ENCODE assay signal across 13 mouse cellular contexts in the genomic region with DNA sequence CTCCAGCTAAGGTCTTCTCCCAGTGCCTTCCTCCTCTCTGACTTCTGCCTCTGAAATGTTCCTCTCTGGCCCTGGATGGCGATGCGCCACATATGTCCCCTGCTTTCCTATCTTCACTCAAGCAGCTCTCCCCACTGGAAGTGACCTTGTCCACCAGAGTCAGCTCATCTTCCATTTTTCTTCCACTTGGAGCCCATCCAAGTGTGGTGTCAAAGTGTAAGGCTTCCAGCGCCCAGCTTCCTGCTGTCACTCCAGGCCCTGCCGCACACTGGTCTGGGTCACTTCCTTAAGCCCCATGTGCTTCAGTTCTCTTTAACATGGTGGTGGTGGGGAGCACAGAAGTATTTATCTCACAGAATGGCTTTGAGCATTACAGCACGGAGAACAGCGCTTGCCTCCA. TPM values are rescaled to one million over a fixed set of nuclear protein-coding genes. Genes with fewer than 3 reads are reported as not detected.
A peak's percentile ranks its signal among the peaks of the same experiment; 100 is the strongest.
DNase-seq lines count a peak whose midpoint lies in the region; ATAC-seq and TF ChIP-seq lines count a peak whose summit lies in the region.
"Had no signal": no experiment of that assay in that cellular context is flagged by ENCODE, and none has a peak within 500 bp of the region (broad histone marks: within the 10 kb centered on the region; RNA-seq: fewer than 3 reads in every experiment).

No protein-coding gene starts in this region.

- DNase-seq in heart, postnatal 36 days, result no peak
- peak; percentile 30 for DNase-seq in liver
- DNase-seq in thymus, adult 2 months, result no peak
- DNase-seq in limb, embryonic 10.5 days (ENCODE audit: low spot score), result no peak
- DNase-seq: cerebellum, postnatal 36 days; forebrain, postnatal 0 days; layer of hippocampus, adult 9-11 months had no signal

- H3K79me2 ChIP-seq in macrophage (ENCODE audit: inconsistent target), result no peaks in the 10 kb centered on the region

- TF ChIP-seq CTCF in thymus, adult 2 months (IDR thresholded peaks at IDR 0.05; ENCODE audit: borderline replicate concordance, control insufficient read depth, extremely low read depth, insufficient read depth, low read length, poor library complexity), result no peak

- no peaks in the 10 kb centered on the region; the same call in 1 of the 2 replicates for H3K4me1 ChIP-seq in heart, embryonic 12.5 days (replicated peaks)
- H3K4me1 ChIP-seq in heart, embryonic 16.5 days (ENCODE audit: control insufficient read depth, insufficient read depth, low read length), result no peaks in the 10 kb centered on the region
- peaks cover 6% of the 10 kb centered on the region; the same call in 1 of the 2 replicates for H3K4me1 ChIP-seq in thymus, adult 2 months (replicated peaks; ENCODE audit: control insufficient read depth, insufficient read depth, low read length)
- H3K4me1 ChIP-seq in limb, embryonic 10.5 days, result 0 out of 2 replicates have a peak, but pooled peaks cover 2% of the 10 kb centered on the region
- H3K4me1 ChIP-seq: neural tube, embryonic 13.5 days had no signal

- 68% methylated on average over 6 of the region's 6 CpGs for WGBS in heart, embryonic 12.5 days
- WGBS in heart, embryonic 16.5 days, result 59% methylated on average over 6 of the region's 6 CpGs
- WGBS in macrophage (ENCODE audit: missing documents), result 60% methylated on average over 6 of the region's 6 CpGs
- WGBS in thymus, adult 2 months, result 75% methylated on average over 6 of the region's 6 CpGs
- 90% methylated on average over 6 of the region's 6 CpGs for WGBS in limb, embryonic 10.5 days

- H3K9me3 ChIP-seq in heart, embryonic 12.5 days (replicated peaks), result no peaks in the 10 kb centered on the region
- no peaks in the 10 kb centered on the region for H3K9me3 ChIP-seq in heart, embryonic 16.5 days (replicated peaks; ENCODE audit: control insufficient read depth, low read length)
- no peaks in the 10 kb centered on the region for H3K9me3 ChIP-seq in limb, embryonic 10.5 days (replicated peaks)
- H3K9me3 ChIP-seq: neural tube, embryonic 13.5 days had no signal

- H3K4me2 ChIP-seq in heart, embryonic 12.5 days, result no peak overlapping the region
- no peak overlapping the region for H3K4me2 ChIP-seq in heart, embryonic 16.5 days (ENCODE audit: low read depth, low read length)
- H3K4me2 ChIP-seq: neural tube, embryonic 13.5 days had no signal

- no peak overlapping the region for H3K9ac ChIP-seq in heart, embryonic 12.5 days
- H3K9ac ChIP-seq in heart, embryonic 16.5 days (ENCODE audit: low read length), result no peak overlapping the region
- H3K9ac ChIP-seq: forebrain, postnatal 0 days; neural tube, embryonic 13.5 days had no signal

- no peaks in the 10 kb centered on the region for H3K27me3 ChIP-seq in heart, embryonic 12.5 days (replicated peaks)
- H3K27me3 ChIP-seq in heart, embryonic 16.5 days (ENCODE audit: control insufficient read depth, insufficient read depth, low read length), result no peaks in the 10 kb centered on the region
- H3K27me3 ChIP-seq in thymus, adult 2 months (ENCODE audit: control insufficient read depth, insufficient read depth, low read length), result no peaks in the 10 kb centered on the region
- H3K27me3 ChIP-seq in limb, embryonic 10.5 days (ENCODE audit: low read depth, poor library complexity, severe bottlenecking), result no peaks in the 10 kb centered on the region
- H3K27me3 ChIP-seq: neural tube, embryonic 13.5 days had no signal

- no peak for TF ChIP-seq POLR2A in thymus, adult 2 months (IDR thresholded peaks at IDR 0.05; ENCODE audit: control insufficient read depth, extremely low read depth, insufficient read depth, low read length, poor library complexity)

- ATAC-seq in heart, embryonic 12.5 days (ENCODE audit: insufficient number of reproducible peaks, low FRiP score), result peak; percentile 47; the same call in 1 of the 2 replicates
- peak; percentile 43; the same call in 1 of the 2 replicates for ATAC-seq in heart, embryonic 16.5 days (replicated peaks; ENCODE audit: extremely low read depth, insufficient read depth, low FRiP score)
- ATAC-seq in erythroblast, adult 5-6 weeks (replicated peaks; ENCODE audit: low FRiP score, poor library complexity, severe bottlenecking), result no peak
- ATAC-seq: forebrain, postnatal 0 days had no signal

- peak overlapping the region; percentile 63 for H3K27ac ChIP-seq in heart, embryonic 12.5 days (ENCODE audit: poor library complexity, severe bottlenecking)
- H3K27ac ChIP-seq in heart, embryonic 16.5 days (ENCODE audit: low read length), result peak overlapping the region; percentile 74
- peak overlapping the region; percentile 27 for H3K27ac ChIP-seq in macrophage
- no peak overlapping the region for H3K27ac ChIP-seq in thymus, adult 2 months (ENCODE audit: control insufficient read depth, insufficient read depth, low read length)
- no peak overlapping the region for H3K27ac ChIP-seq in limb, embryonic 10.5 days
- H3K27ac ChIP-seq: neural tube, embryonic 13.5 days had no signal

- H3K36me3 ChIP-seq in heart, embryonic 12.5 days, result peaks cover 7% of the 10 kb centered on the region
- H3K36me3 ChIP-seq in heart, embryonic 16.5 days (ENCODE audit: control insufficient read depth, insufficient read depth), result no peaks in the 10 kb centered on the region
- H3K36me3 ChIP-seq in macrophage (ENCODE audit: inconsistent target), result no peaks in the 10 kb centered on the region
- H3K36me3 ChIP-seq in thymus, adult 2 months (ENCODE audit: control insufficient read depth, insufficient read depth, low read length), result no peaks in the 10 kb centered on the region
- H3K36me3 ChIP-seq in limb, embryonic 10.5 days, result no peaks in the 10 kb centered on the region
- H3K36me3 ChIP-seq: neural tube, embryonic 13.5 days had no signal

- intact Hi-C loops in heart, postnatal 36 days (cut with DNase I), result loop anchor here (10.0 kb wide), 1 partner anchor 583 kb away; no protein-coding TSS in a partner anchor

- H3K4me3 ChIP-seq in heart, embryonic 12.5 days, result no peak overlapping the region
- no peak overlapping the region for H3K4me3 ChIP-seq in heart, embryonic 16.5 days (ENCODE audit: low read length)
- H3K4me3 ChIP-seq in macrophage (ENCODE audit: inconsistent target), result no peak overlapping the region
- no peak overlapping the region for H3K4me3 ChIP-seq in thymus, adult 2 months (ENCODE audit: control insufficient read depth, insufficient read depth, low read length)
- no peak overlapping the region for H3K4me3 ChIP-seq in limb, embryonic 10.5 days
- H3K4me3 ChIP-seq: neural tube, embryonic 13.5 days had no signal

RNA-seq across cellular contexts. Expression of a gene that starts 16.4 kb away (rescaled TPM):
- 9.6 and 10.5 TPM in 2 replicates for polyA plus RNA-seq in heart, embryonic 12.5 days (2016; fragmentation: Nextera tagmentation; extraction: Ambion mirVana)
- total RNA-seq in heart, postnatal 36 days (2021), result 10 to 100 TPM; 13.2 to 15.0 TPM
- polyA plus RNA-seq in heart, embryonic 16.5 days (2015; fragmentation: Nextera tagmentation; extraction: Ambion mirVana), result 4.8 and 7.2 TPM in 2 replicates
- total RNA-seq in macrophage (2018; cell fraction: chromatin; rRNA removed), result not detected
- under 1 TPM in 8 of 26 experiments, not detected in 18; 0.03 to 0.05 (median 0.05) TPM for total RNA-seq in macrophage (2018; cell fraction: cytosol; rRNA removed)
- not detected for total RNA-seq in macrophage (2018; cell fraction: nucleus; rRNA removed)
- not detected in 3 replicates for polyA plus RNA-seq in macrophage (2018)
- total RNA-seq in erythroblast, adult 5-6 weeks (2015; ENCODE audit: low replicate concordance), result not detected in 2 replicates
- total RNA-seq in erythroblast, adult 5-6 weeks (2017; ENCODE audit: low replicate concordance), result 0.14 TPM in 1 of 2 replicates, not detected in the other
- polyA plus RNA-seq in thymus, adult 2 months (2012; rRNA removed), result 0.43 and 0.69 TPM in 2 replicates
- polyA plus RNA-seq in limb, embryonic 10.5 days (2016; fragmentation: Nextera tagmentation; extraction: Ambion mirVana), result 2.8 and 3.1 TPM in 2 replicates
- total RNA-seq: megakaryocyte-erythroid progenitor cell, adult 5-6 weeks had no signal

Comparison
In these comparisons a context has a peak if more than half of its experiments do, and no peak if none do; other contexts are left out.
1. H3K27ac ChIP-seq: peak in heart, embryonic 12.5 days (single experiment), heart, embryonic 16.5 days (single experiment) and macrophage (single experiment); none in thymus, adult 2 months (single experiment) and limb, embryonic 10.5 days (single experiment).